Mouse (Mus musculus) embryonic facial prominence, embryonic 14.5 days (tissue): ENCODE results near the gene Pigl. TPM values are rescaled to one million over a fixed set of nuclear protein-coding genes. Genes with fewer than 3 reads are reported as not detected.

Source experiments
- ATAC-seq: fragments of 200-750 bp; cut with Nextera tagmentation; 2 replicates; pipeline ENCODE4 v1.8.0; 2017; ENCODE audit warnings: low read depth, moderate number of reproducible peaks, moderate TSS enrichment
- DNase-seq: peaks from one replicate; pipeline ENCODE4 v3.0.0-alpha.2; 2015; ENCODE audit warnings: low spot score
- H3K27ac ChIP-seq: fragments of 300-500 bp; sonication (generic); replicated peaks from 2 replicates; pipeline ENCODE4 v1.5.1; 2014; ENCODE audit warnings: low read depth, mild to moderate bottlenecking, low read length, moderate library complexity
- H3K27me3 ChIP-seq: fragments of 300-500 bp; sonication (generic); replicated peaks from 2 replicates; pipeline ENCODE4 v1.6.1; 2014; ENCODE audit warnings: low read length; ENCODE audit not compliant: control insufficient read depth, insufficient read depth
- H3K36me3 ChIP-seq: fragments of 300-500 bp; sonication (generic); 2 replicates; pipeline ENCODE4 v1.6.1; 2014; ENCODE audit warnings: low read length, mixed read lengths; ENCODE audit not compliant: control insufficient read depth, insufficient read depth
- H3K4me1 ChIP-seq: fragments of 300-500 bp; sonication (generic); 2 replicates; pipeline ENCODE4 v1.6.1; 2014; ENCODE audit warnings: antibody characterized with exemption, low read length; ENCODE audit not compliant: control insufficient read depth, insufficient read depth
- H3K4me2 ChIP-seq: fragments of 300-500 bp; sonication (generic); 2 replicates; pipeline ENCODE4 v1.6.1; 2014; ENCODE audit warnings: low read depth, mild to moderate bottlenecking, low read length, moderate library complexity, mixed read lengths
- H3K4me3 ChIP-seq: fragments of 300-500 bp; sonication (generic); 2 replicates; pipeline ENCODE4 v1.5.1; 2014; ENCODE audit warnings: low read depth, mild to moderate bottlenecking, low read length
- H3K9ac ChIP-seq: fragments of 300-500 bp; sonication (generic); 2 replicates; pipeline ENCODE4 v1.6.1; 2014; ENCODE audit warnings: low read depth, mild to moderate bottlenecking, low read length, moderate library complexity, mixed read lengths
- H3K9me3 ChIP-seq: fragments of 300-500 bp; sonication (generic); 2 replicates; pipeline ENCODE4 v1.6.1; 2016; ENCODE audit warnings: low read length; ENCODE audit not compliant: control insufficient read depth
- WGBS: fragments of 180-500 bp; shearing (Covaris S2); extraction: QIAGEN DNeasy Blood & Tissue Kit; methylation state at CpG from one replicate; pipeline ENCODE4 v1.1.7; 2014; 5-methylcytosine and 5-hydroxymethylcytosine counted together
- polyA plus RNA-seq: library from polyadenylated mRNA; unstranded; fragments of >200 nt; fragmentation: Nextera tagmentation; extraction: Ambion mirVana; gene quantifications from 2 replicates; pipeline ENCODE4 v1.2.1, GENCODE M21; 2014

Pigl gene
- polyA plus RNA-seq, 1 experiment from 2014 or later = 6.6 TPM

DNA sequence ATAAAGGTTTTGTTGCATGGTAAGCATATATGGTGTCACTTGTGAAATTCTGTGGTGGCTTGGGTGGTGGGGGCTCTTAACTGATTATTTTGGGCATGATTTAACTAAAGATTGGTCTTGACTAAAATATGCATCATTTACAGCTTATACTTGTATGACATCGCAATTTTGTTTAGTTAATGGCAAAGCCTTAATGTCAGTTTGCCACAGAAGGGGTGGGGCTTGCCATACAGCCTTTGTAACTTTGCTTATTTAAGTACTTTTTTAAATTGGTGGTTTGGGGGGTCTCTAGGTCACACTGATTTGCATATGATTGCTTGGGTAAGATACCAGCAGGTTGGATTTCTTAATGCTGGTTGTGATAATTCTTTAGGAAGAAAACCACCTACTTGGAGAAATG is 94.9 kb downstream of the Pigl start:
- DNase-seq (no peak), ATAC-seq (no peak)
- Histone ChIP-seq H3K27me3 (no peaks in the 10 kb centered on the region), H3K4me1 (peaks cover 20% of the 10 kb centered on the region), H3K27ac (no peak overlapping the region), H3K4me3 (peak overlapping the region; percentile 48), H3K4me2 (peak overlapping the region; percentile 97), H3K36me3 (peaks cover 28% of the 10 kb centered on the region), H3K9me3 (no peaks in the 10 kb centered on the region), H3K9ac (peak overlapping the region; percentile 55)
- WGBS = 37% methylated on average over 1 of the region's 1 CpGs

DNA sequence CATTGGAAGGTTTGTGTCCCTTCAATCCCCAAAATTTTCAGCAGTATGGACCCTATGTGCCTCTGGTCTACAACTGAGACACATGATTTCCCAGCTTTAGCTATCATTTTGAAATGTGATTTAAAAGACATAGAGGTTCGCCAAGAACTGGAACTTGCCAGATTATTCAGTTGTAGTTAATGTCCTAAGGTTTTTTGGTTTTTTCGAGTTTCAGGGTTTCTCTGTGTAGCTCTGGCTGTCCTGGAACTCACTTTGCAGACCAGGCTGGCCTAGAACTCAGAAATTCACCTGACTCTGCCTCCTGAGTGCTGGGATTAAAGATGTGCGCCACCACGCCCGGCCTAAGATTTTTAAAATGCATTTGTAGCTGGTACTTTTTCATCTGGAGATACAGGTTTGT is 95.4 kb downstream of the Pigl start:
- WGBS = 84% methylated on average over 5 of the region's 5 CpGs
- ATAC-seq = no peak

DNA sequence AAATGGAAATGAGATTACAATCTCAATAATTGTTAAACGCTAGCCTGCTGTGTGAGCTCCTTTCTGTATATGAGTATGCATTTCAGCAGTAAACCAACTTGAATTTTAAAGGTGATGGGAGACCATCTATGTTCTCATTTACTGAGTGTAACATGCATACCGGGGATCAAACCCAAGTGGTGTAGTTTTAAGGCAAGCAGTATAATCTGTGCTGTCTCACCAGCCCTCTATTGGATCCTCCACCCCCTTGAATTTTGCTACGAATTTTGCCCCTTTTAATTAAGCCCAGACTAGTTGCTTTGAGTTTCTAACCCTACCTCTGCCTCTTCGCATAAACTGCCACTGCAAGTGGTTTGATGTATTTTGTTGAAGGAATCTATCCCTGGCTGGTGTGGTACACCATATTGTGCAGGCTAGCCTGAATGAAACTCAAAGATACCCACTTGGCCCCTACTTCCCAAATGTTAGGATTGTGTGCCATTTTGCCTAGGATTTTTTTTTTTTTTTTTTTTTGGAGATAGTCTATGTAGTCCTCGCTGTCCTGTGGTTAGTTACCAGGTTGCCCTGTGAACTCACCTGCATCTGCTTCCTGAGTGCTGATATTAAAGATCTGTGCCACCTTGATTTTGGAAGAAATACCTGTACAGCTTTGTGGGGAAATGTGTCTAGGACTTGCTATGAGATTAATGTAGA is 96.0 kb downstream of the Pigl start:
- Histone ChIP-seq H3K4me3 (peak overlapping the region; percentile 48), H3K9ac (peak overlapping the region; percentile 34; the same call in 1 of the 2 replicates), H3K4me2 (peak overlapping the region; percentile 97), H3K36me3 (peaks cover 28% of the 10 kb centered on the region), H3K4me1 (peaks cover 20% of the 10 kb centered on the region), H3K9me3 (no peaks in the 10 kb centered on the region), H3K27me3 (no peaks in the 10 kb centered on the region), H3K27ac (no peak overlapping the region)
- WGBS = 68% methylated on average over 5 of the region's 5 CpGs
- ATAC-seq (no peak), DNase-seq (no peak)

More for the DNA sequence above, 95.4 kb downstream of the Pigl start:
- no peak overlapping the region for H3K27ac ChIP-seq
- H3K4me1 ChIP-seq = peaks cover 21% of the 10 kb centered on the region
- H3K9ac ChIP-seq = peak overlapping the region; percentile 55
- H3K4me3 ChIP-seq = peak overlapping the region; percentile 48
- no peaks in the 10 kb centered on the region for H3K9me3 ChIP-seq
- H3K36me3 ChIP-seq = peaks cover 28% of the 10 kb centered on the region
- H3K27me3 ChIP-seq = no peaks in the 10 kb centered on the region
- peak overlapping the region; percentile 97 for H3K4me2 ChIP-seq
- DNase-seq = no peak

- ATAC-seq = no peak
These were observed 96.8 kb downstream of the Pigl start for GRCm38 (mm10) chr11:62554934-62555517.

GRCm38 (mm10) chr11:62555896-62556412 is 97.7 kb downstream of the Pigl start:
- H3K9ac ChIP-seq = no peak overlapping the region
- peaks cover 18% of the 10 kb centered on the region for H3K4me1 ChIP-seq
- no peak overlapping the region for H3K4me2 ChIP-seq
- ATAC-seq = no peak
- no peak overlapping the region for H3K4me3 ChIP-seq
- H3K27me3 ChIP-seq = no peaks in the 10 kb centered on the region
- DNase-seq = no peak
- no peaks in the 10 kb centered on the region for H3K9me3 ChIP-seq
- H3K36me3 ChIP-seq = peaks cover 28% of the 10 kb centered on the region
- no peak overlapping the region; the same call in 1 of the 2 replicates for H3K27ac ChIP-seq

More at GRCm38 (mm10) chr11:62554934-62555517, 96.8 kb downstream of the Pigl start:
- H3K27ac ChIP-seq = no peak overlapping the region
- peaks cover 18% of the 10 kb centered on the region for H3K4me1 ChIP-seq
- H3K27me3 ChIP-seq = no peaks in the 10 kb centered on the region
- no peak overlapping the region for H3K4me3 ChIP-seq
- no peaks in the 10 kb centered on the region for H3K9me3 ChIP-seq
- H3K9ac ChIP-seq = no peak overlapping the region
- DNase-seq = no peak
- H3K36me3 ChIP-seq = peaks cover 28% of the 10 kb centered on the region
- H3K4me2 ChIP-seq = peak overlapping the region; percentile 97; the same call in 1 of the 2 replicates

GRCm38 (mm10) chr11:62557205-62557604 is 98.9 kb downstream of the Pigl start:
- 73% methylated on average over 5 of the region's 5 CpGs for WGBS
- no peak overlapping the region for H3K4me3 ChIP-seq
- peaks cover 18% of the 10 kb centered on the region for H3K4me1 ChIP-seq
- ATAC-seq (no peak), DNase-seq (no peak)
- no peaks in the 10 kb centered on the region for H3K27me3 ChIP-seq
- H3K9ac ChIP-seq = no peak overlapping the region
- no peak overlapping the region for H3K4me2 ChIP-seq
- peaks cover 28% of the 10 kb centered on the region for H3K36me3 ChIP-seq
- H3K9me3 ChIP-seq = no peaks in the 10 kb centered on the region
- no peak overlapping the region for H3K27ac ChIP-seq

DNA sequence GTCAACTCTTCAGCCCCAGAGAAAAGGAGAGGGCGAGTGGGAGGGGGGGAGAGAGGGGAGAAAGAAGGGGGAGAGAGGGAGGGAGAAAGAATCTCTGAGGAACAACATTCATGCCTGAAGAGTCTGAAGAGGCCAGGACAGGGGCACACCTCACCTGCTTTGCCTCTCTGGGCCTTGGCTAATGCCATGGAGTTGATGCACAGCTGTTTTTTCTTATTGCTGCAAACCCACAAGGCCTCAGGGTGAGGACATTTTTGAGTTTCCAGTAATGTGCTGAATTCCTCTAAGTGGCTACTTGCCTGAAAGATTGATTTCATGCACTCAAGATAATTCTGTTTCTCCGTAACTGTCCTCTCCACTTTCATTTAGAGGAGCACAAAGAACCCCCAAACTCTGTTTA is 99.9 kb downstream of the Pigl start:
- Histone ChIP-seq H3K27ac (no peak overlapping the region), H3K4me3 (no peak overlapping the region), H3K9ac (no peak overlapping the region), H3K4me2 (no peak overlapping the region), H3K9me3 (no peaks in the 10 kb centered on the region), H3K4me1 (peaks cover 18% of the 10 kb centered on the region), H3K27me3 (no peaks in the 10 kb centered on the region), H3K36me3 (peaks cover 25% of the 10 kb centered on the region)
- 40% methylated on average over 2 of the region's 2 CpGs for WGBS
- DNase-seq = no peak
- no peak for ATAC-seq

- no peak for ATAC-seq
- DNase-seq = no peak
- H3K36me3 ChIP-seq = peaks cover 15% of the 10 kb centered on the region
- WGBS = 57% methylated on average over 5 of the region's 6 CpGs
- H3K9me3 ChIP-seq = no peaks in the 10 kb centered on the region
- no peaks in the 10 kb centered on the region for H3K27me3 ChIP-seq
- H3K4me2 ChIP-seq = no peak overlapping the region
- peaks cover 8% of the 10 kb centered on the region for H3K4me1 ChIP-seq
- H3K27ac ChIP-seq = no peak overlapping the region
- H3K4me3 ChIP-seq = no peak overlapping the region
- no peak overlapping the region for H3K9ac ChIP-seq
These were observed 100.8 kb downstream of the Pigl start for GRCm38 (mm10) chr11:62558961-62559646.
